Mouse (Mus musculus) spleen, postnatal 14 days (tissue): Measurements from ENCODE around the gene Sytl5.

Experiments
- DNase-seq, 2 experiments: peaks; one replicate each; pipeline ENCODE4 v3.0.0; 2021 to 2022; ENCODE audit warnings: low spot score in 2 of 2

Sytl5 gene

DNA sequence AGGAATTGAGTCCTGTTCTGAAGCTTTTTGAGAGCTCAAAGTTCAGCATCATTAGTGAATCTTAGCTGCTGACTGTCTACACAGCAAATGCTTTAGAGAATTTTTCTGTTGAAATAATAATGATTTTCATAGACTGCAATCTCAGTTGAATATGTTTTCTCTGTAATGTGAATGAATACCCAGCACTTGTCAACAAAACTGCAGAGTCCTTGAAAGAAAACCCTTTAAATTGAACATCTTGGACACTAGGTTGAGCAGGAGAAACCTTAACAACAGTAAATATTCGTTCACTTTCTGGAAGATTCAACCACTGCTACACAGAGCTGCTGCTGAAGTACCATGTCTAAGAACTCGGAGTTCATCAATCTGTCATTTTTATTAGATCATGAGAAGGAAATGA is at the start of gene Sytl5:
Sytl5 (plus strand) TSS at position 301 of the 400 bp plus-strand sequence.
- DNase-seq = no peak

DNA sequence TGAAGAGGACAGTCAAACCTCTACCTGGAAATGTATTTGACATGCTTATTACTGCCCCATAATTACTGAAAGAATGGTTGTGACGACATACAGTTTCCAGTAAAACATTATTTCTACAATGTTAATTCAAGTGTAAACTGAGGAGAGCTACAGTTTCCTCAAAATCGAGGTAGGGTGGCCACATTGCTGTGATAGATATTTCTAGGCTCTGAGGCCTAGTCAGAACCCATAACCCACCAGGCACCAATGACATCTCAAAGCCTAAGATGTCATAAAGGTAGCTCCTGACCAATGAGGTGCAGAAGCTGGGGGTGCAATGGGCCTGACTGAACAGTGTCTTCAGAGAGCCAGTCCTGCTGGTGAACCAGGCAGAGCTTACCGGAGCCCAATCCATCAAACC is 38.8 kb upstream of the Sytl5 start, which contains the start of gene Hypm:
Hypm (plus strand) TSS at position 301 of the 400 bp plus-strand sequence.
- no peak for DNase-seq

DNA sequence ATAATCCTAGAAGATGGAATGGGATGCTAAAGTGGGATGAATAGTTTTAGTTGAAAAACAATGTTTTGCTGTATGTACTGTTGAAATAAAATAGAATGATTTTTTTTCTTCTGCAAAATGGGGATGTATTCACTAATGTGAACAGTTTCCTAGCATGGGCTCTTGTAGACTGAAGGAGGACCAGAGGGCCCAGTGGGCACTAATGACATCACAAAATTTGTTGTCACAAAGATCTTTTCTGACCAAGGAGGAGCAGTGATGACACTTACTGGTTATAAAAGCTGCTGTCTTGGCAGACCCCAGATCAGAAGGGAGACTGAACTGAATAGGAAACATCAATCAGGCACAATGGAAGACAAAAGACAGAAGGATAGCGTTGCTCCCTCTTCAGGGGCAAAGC is 36.0 kb upstream of the Sytl5 start, which contains the start of gene H2al3:
H2al3 (plus strand) TSS at position 301 of the 400 bp plus-strand sequence.
- no peak for DNase-seq

DNA sequence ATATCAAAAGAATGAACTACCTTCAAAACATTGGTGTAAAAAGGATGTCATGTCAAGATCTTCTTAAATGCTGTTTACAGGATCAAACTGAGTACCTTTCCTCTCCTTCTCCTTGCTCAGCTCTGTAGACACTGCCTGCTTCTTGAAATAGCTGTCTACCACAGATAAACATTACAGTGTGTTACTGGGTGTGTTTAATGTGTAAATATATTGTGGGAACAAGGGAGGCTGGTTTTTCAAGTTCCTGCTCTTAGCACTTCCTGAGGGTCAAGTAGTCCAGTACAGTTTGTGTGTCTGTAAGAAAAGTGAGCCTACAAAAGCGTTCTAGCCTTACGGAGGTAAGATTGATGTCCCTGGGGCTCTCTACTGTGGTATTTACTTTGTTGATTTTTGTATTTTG is 23.6 kb upstream of the Sytl5 start:
- DNase-seq = no peak

DNA sequence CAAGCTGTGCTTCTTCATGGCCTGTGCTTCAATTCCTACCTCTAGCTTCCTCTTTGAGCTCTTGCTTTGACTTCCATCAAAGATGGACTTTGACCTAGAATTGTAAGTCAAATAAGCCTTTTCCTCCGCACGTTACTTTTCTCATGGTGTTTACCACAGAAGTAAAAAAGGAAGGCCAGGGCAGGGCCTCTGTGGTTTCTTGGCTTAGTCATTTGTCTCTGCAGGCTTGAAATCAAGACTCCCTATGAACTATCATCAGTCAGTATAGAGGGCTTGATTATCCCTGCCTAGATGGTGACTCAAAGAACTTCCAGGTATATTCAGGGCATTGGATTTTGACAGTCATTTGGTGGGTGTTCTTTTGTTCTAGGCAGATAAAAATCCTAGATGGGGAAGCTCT is 9.9 kb upstream of the Sytl5 start:
- DNase-seq = no peak

DNA sequence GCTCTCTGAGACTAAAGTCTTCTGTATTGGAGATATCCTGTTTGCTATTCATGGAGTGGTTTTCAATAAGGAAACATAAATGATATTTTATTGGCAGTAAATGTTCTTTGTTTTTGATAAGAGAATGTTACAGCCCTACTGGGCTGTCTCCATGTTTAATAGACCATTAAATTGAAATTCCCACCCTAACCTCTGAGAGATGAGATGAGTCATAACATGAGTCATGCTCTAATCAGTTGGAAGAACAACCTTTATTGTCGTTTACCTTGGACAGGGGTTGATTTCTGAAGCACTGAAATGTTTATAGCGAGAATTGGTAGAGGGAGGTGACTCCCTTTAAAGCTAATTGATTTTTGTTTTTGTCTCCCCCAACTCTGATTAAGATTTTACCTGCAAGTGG is 24.1 kb downstream of the Sytl5 start:
- DNase-seq = no peak

DNA sequence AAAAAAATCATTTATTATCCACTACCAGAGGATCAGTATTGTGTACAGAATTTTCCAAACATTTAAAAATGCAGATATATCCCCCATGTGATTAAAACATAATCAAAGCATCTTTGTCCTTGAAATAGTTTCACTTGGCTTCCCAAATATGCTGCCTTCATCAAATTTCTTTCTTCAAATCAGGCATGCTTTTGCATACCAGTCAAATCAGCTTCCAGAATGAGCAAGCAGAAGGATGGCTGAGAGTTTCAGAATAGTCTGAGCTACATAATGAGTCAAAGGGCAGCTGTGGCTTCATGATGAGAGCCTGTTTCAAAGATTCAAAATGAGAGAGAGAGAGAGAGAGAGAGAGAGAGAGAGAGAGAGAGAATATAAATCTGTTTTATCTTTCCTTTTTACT is 48.4 kb downstream of the Sytl5 start:
- no peak for DNase-seq

DNA sequence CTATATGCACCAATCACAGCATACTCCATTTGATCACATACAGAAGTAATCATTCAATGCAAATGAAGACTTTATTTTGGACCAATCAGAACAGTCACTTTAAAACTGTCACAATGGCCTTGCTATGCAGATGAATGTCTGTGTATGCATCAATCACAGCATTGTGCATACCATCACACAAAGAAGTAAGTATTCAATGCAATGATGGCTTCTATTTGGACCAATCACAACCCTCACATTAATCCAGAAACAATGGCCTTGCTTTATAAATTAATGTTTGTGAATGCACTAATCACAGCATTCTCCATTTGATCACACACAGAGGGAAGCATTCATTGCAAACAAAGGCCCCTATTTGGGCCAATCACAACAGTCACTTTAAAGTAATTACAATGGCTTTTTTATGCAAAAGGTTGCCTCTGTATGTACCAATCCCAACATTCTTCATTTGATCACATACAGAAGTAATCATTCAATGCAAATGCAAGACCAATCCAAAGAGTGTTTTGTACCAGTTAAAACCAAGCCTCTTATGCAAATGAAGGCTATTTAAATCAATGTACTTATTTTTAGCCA is 98.8 kb downstream of the Sytl5 start:
- DNase-seq = no peak

DNA sequence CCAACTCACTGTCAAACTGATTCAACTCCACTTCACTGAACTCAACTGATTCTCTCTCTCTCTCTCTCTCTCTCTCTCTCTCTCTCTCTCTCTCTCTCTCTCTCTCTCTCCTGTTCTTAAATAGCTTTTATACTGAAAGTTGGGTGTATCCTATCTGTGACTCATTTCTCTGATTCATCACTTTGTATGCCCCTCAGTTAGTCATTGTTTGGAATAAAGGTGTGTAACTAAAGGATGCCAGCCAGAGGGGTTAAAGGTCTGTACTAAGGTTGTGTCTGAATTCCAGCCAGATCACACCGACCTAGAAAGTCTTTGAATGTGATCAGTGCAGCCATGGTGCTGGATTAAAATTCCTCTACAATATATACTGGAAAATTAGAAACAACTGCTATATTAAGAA is 115.3 kb downstream of the Sytl5 start:
- DNase-seq = no peak

DNA sequence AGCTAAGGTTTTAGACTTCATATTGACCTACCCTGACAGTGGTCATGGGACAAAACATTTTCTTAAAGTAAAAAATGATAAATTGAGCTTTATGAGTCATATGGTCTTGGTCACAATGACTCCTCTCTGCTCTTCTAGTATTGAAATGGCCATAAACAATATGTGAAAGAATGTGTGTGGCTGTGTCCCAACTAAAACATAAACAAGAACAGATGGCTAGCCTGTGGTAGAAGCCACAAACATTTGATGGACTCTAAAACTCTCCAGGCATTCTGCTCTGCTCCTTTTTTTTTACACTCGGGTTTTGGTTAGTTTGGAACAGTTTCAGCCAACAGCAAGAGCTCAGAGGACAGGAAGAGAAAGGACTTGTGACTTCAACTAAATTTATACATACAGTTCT is 120.5 kb downstream of the Sytl5 start:
- no peak for DNase-seq

DNA sequence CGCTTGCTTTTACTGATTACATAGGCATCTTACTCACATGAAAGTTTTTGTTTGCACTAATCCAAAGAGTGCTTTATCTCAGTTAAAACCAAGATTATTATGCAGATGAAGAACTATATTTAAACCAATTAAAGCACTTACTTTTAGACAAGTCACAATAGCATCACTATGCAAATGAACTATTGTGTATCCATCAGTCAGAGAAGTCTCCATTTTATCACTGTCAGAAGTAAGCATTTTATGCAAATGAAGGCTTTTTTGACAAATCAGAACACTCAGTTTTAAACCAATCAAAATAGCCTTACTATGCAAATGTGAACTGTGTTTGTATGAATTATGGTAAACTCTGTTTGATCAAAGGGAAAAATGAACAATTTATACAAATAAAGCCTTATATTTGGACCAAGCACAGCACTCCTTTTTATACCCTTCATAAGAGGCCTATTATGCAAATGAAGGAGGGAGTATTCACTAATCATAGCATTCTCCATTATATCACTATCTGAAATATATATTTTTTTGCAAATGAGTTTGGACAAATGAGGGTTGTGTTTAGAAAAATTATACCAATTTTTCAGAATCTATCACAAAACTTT is 122.4 kb downstream of the Sytl5 start:
- DNase-seq = no peak

DNA sequence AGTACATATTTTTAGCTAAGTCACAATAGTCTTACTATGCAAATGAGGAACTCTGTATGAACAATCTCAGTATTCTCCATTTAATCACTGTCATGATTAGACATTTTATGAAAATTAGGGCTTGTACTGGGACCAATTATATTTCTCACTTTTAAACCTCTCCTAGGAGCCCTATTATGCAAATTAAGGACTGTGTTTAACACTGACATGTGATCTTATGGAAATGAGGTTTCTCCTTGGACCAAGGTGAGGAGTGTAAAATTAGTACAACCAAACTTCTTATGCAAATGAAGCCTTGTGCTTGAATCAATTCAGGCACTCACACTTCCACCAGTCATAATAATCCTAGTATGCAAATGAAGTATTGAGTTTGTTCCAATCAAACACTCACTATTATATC is 124.8 kb downstream of the Sytl5 start:
- no peak for DNase-seq

DNA sequence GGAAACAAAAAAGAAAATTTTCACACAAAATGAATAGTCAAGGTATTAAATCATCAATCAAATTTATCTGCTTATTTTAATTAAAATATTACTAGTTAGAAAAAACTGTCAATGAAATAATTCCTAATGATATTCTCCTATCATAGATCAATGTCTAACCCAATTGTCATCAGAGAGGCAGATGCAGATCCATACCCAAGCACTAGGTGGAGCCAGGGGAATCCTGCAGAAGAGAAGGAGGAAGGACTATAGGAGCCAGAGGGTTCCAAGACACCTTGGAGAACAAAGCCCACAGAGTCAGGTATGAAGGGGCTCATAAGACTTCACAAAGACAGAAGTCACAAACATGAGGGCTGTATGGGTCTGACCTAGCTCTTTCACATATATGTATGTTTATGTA is 149.2 kb downstream of the Sytl5 start:
- no peak for DNase-seq
